Mouse (Mus musculus) lung, adult 2 months (tissue): ENCODE measurements at regions not wholly inside any gene's neighbourhood (a gene's known extent, or its start where the extent isn't known, plus 50 kb on each side); places are given as distances from the start of the nearest gene placed in this dataset.

ENCODE experiments used
- CTCF ChIP-seq: fragments of 200-500 bp; IDR thresholded peaks from 2 replicates; pipeline ENCODE4 v1.5.1; 2011; ENCODE audit warnings: mild to moderate bottlenecking, low read length, control low read depth; ENCODE audit not compliant: insufficient read depth
- POLR2A ChIP-seq: fragments of 200-500 bp; IDR thresholded peaks from 2 replicates; pipeline ENCODE4 v1.6.1; 2011; ENCODE audit warnings: low read depth, mild to moderate bottlenecking, control low read depth, low read length, borderline replicate concordance; ENCODE audit errors: extremely low read depth

DNA sequence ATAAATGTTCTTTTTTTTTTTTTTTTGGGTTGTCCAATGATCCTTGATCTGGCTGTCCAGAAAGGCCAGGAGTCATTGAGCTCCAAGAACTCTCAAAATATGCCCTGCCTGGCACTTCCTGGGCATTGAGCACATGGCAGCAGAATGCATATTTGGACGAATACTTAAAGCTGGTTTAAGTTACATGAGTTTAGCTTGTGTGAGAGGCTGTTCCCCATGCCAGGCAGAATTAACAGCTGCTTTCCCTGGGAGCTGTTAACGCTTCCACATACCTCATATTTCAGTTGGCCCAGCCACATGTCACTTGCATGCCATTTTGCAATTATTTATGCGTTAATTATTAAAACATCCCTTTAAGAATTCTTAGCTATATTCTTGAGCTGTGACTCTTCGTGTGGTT, 56.6 kb upstream of the Ankfn1 start:
- TF ChIP-seq CTCF (no peak), POLR2A (no peak)
